Mouse (Mus musculus) skeletal muscle tissue, adult 2 months (tissue): Measurements from ENCODE around the gene Catsperg1.

ENCODE experiments used
- DNase-seq: peaks from one replicate; pipeline ENCODE4 v3.0.0-alpha.2; 2012; ENCODE audit warnings: low read depth, low spot score

Gene Catsperg1

GRCm38 (mm10) chr7:29137429-29137828 is 76.4 kb downstream of the Catsperg1 start:
- no peak for DNase-seq

GRCm38 (mm10) chr7:29134693-29135386 is 79.0 kb downstream of the Catsperg1 start, which contains the start of gene Rasgrp4:
Rasgrp4 (plus strand) TSS chr7:29134851.
- no peak for DNase-seq

GRCm38 (mm10) chr7:29134230-29134629 is 79.6 kb downstream of the Catsperg1 start:
- no peak for DNase-seq
